Mouse (Mus musculus) heart, embryonic 13.5 days (tissue): ENCODE results near the gene Frmpd3. TPM values are rescaled to one million over a fixed set of nuclear protein-coding genes. Genes with fewer than 3 reads are reported as not detected.

Source experiments
- ATAC-seq: fragments of 200-750 bp; cut with Nextera tagmentation; 2 replicates; pipeline ENCODE4 v1.8.0; 2017; ENCODE audit warnings: moderate TSS enrichment; ENCODE audit not compliant: insufficient number of reproducible peaks, low FRiP score, low TSS enrichment; ENCODE audit errors: extremely low read depth
- H3K27ac ChIP-seq: fragments of 300-500 bp; sonication (generic); replicated peaks from 2 replicates; pipeline ENCODE4 v1.5.1; 2015; ENCODE audit warnings: moderate library complexity, mild to moderate bottlenecking, inconsistent platforms
- H3K27me3 ChIP-seq: fragments of 300-500 bp; sonication (generic); replicated peaks from 2 replicates; pipeline ENCODE4 v1.6.1; 2015; ENCODE audit warnings: mild to moderate bottlenecking, inconsistent platforms
- H3K36me3 ChIP-seq: fragments of 300-500 bp; sonication (generic); 2 replicates; pipeline ENCODE4 v1.6.1; 2015; ENCODE audit warnings: mild to moderate bottlenecking, inconsistent platforms
- H3K4me1 ChIP-seq: fragments of 300-500 bp; sonication (generic); 2 replicates; pipeline ENCODE4 v1.6.1; 2015; ENCODE audit warnings: inconsistent platforms
- H3K4me2 ChIP-seq: fragments of 300-500 bp; sonication (generic); 2 replicates; pipeline ENCODE4 v1.6.1; 2015; ENCODE audit warnings: inconsistent platforms, mild to moderate bottlenecking, moderate library complexity
- H3K4me3 ChIP-seq: fragments of 300-500 bp; sonication (generic); 2 replicates; pipeline ENCODE4 v1.5.1; 2015; ENCODE audit warnings: moderate library complexity, mild to moderate bottlenecking, inconsistent platforms
- H3K9ac ChIP-seq: fragments of 300-500 bp; sonication (generic); 2 replicates; pipeline ENCODE4 v1.6.1; 2015; ENCODE audit warnings: inconsistent platforms, mild to moderate bottlenecking, moderate library complexity
- H3K9me3 ChIP-seq: fragments of 300-500 bp; sonication (generic); 2 replicates; pipeline ENCODE4 v1.6.1; 2016; ENCODE audit warnings: inconsistent platforms
- WGBS: fragments of 180-500 bp; shearing (Covaris S2); methylation state at CpG from one replicate; pipeline ENCODE4 v1.1.7; 2015; ENCODE audit warnings: mixed read lengths; 5-methylcytosine and 5-hydroxymethylcytosine counted together
- polyA plus RNA-seq: library from polyadenylated mRNA; unstranded; fragments of >200 nt; fragmentation: Nextera tagmentation; extraction: Ambion mirVana; gene quantifications from 2 replicates; pipeline ENCODE4 v1.2.1, GENCODE M21; 2015

Gene Frmpd3
- polyA plus RNA-seq, 1 experiment from 2014 or later, result 0.08 TPM

DNA sequence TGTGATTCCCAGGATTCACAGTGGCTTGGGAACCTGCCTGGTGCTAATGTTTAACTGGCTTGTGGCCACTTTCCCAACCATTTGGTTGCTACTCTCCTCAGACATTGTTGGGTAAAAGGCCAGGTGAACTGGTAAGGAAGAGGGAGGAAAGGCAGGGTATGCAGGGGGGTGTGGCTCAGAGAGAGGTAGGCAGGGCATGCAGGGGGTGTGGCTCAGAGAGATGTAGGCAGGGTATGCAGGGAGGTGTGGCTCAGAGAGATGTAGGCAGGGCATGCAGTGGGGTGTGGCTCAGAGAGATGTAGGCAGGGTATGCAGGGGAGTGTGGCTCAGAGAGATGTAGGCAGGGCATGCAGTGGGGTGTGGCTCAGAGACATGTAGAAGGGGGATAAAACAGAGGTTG, 64.4 kb downstream of the Frmpd3 start:
- Histone ChIP-seq H3K4me3 (no peak overlapping the region), H3K9me3 (no peaks in the 10 kb centered on the region), H3K27ac (no peak overlapping the region), H3K4me2 (no peak overlapping the region), H3K9ac (no peak overlapping the region), H3K4me1 (no peaks in the 10 kb centered on the region), H3K27me3 (peaks cover 35% of the 10 kb centered on the region), H3K36me3 (no peaks in the 10 kb centered on the region)
- ATAC-seq, result no peak

DNA sequence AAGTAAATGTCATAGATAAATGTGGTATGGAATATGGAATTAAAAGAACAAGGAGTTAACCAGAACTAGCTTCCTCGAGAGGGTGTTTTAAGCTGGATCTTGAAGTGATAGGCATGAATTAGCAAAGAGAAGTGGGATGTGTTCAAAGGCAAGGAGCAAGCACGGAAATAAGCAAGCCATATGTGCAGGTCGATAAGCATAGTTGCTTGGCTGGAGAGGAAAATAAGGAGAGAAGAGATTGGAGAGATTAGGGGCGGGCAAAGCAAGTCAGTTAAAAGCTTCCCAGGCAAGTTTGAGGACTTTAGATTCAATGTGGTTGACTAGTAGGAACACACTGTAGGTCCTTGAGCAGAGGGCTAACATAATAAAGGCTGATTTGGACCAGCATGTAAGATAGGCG, 65.5 kb downstream of the Frmpd3 start:
- 59% methylated on average over 5 of the region's 5 CpGs for WGBS
- H3K4me3 ChIP-seq, result no peak overlapping the region
- no peak for ATAC-seq

DNA sequence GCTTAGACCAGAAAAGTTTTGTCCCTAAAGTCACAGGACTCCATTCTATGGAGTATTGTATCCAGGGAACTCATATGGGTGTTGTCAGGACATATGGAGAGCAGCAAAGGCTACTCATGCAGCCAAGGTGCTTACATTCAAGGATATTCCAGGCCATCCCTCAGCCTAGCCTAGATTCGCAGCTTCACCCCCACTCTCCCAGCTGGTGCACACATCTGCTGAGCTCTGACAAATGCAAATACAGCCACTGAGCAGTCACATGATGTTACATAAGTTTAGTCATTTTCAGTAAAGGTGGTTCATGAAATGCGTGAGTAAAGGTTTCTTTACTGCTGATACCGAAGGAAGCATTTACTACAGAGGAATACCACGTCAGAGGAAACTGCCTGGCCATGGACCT, 76.4 kb downstream of the Frmpd3 start:
- H3K4me3 ChIP-seq, result no peak overlapping the region
- H3K27me3 ChIP-seq, result peaks cover 16% of the 10 kb centered on the region; the same call in 1 of the 2 replicates
- WGBS, result 83% methylated on average over 4 of the region's 4 CpGs
- H3K9ac ChIP-seq, result no peak overlapping the region
- ATAC-seq, result no peak
- H3K9me3 ChIP-seq, result no peaks in the 10 kb centered on the region
- no peak overlapping the region for H3K27ac ChIP-seq
- H3K4me2 ChIP-seq, result no peak overlapping the region
- H3K4me1 ChIP-seq, result no peaks in the 10 kb centered on the region
- H3K36me3 ChIP-seq, result no peaks in the 10 kb centered on the region

More for the DNA sequence above, 65.5 kb downstream of the Frmpd3 start:
- no peak overlapping the region for H3K4me2 ChIP-seq
- H3K36me3 ChIP-seq, result no peaks in the 10 kb centered on the region
- no peak overlapping the region for H3K27ac ChIP-seq
- peaks cover 39% of the 10 kb centered on the region for H3K27me3 ChIP-seq
- H3K9me3 ChIP-seq, result no peaks in the 10 kb centered on the region
- H3K9ac ChIP-seq, result no peak overlapping the region
- H3K4me1 ChIP-seq, result no peaks in the 10 kb centered on the region

DNA sequence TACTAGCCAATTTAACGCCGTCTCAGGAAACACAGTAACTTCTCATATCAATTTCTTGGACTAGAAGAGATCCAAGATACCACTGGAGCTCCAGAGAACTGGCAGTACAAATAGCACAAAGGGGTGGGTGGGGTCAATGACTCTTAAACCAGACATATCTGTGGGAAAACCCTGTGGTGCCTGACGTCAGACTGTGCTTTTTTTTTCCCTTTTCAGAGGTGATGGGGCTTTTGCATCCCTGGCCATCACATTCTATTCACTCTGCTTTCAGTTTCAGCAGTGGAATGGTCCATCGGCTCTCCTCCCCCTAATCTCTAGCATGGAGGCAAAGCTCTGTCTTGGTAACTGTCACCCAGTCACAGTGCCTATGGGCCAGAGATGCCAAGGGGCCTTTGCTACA, 85.1 kb downstream of the Frmpd3 start:
- H3K27ac ChIP-seq, result no peak overlapping the region
- H3K4me1 ChIP-seq, result no peaks in the 10 kb centered on the region
- H3K27me3 ChIP-seq, result peaks cover 7% of the 10 kb centered on the region
- no peak overlapping the region for H3K4me2 ChIP-seq
- no peaks in the 10 kb centered on the region for H3K9me3 ChIP-seq
- no peak overlapping the region for H3K4me3 ChIP-seq
- no peak for ATAC-seq
- WGBS, result 65% methylated on average over 4 of the region's 4 CpGs
- H3K9ac ChIP-seq, result no peak overlapping the region
- no peaks in the 10 kb centered on the region for H3K36me3 ChIP-seq

DNA sequence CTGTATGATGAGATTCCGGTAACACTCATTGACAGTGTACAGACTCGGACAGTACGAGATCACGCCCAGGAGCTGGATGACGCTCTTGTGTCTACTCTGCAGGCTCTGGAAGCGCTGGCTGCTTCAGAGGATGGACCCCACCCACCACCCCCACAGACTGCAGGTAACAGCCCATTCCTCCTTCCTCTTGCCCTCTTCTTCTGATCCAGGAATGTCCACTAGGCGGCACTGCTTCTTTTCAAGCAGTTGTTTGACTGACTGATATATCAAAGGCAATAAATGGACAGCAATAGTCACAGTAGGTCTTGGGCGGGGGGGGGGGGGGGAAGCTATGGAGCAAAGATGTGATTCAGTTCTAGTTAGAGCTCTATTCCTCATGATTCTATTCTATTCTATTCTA, 86.2 kb downstream of the Frmpd3 start:
- Histone ChIP-seq H3K27me3 (peaks cover 14% of the 10 kb centered on the region), H3K27ac (no peak overlapping the region), H3K4me1 (no peaks in the 10 kb centered on the region), H3K9me3 (no peaks in the 10 kb centered on the region), H3K9ac (no peak overlapping the region), H3K4me2 (no peak overlapping the region), H3K4me3 (no peak overlapping the region), H3K36me3 (no peaks in the 10 kb centered on the region)
- WGBS, result 56% methylated on average over 8 of the region's 8 CpGs
- no peak for ATAC-seq

DNA sequence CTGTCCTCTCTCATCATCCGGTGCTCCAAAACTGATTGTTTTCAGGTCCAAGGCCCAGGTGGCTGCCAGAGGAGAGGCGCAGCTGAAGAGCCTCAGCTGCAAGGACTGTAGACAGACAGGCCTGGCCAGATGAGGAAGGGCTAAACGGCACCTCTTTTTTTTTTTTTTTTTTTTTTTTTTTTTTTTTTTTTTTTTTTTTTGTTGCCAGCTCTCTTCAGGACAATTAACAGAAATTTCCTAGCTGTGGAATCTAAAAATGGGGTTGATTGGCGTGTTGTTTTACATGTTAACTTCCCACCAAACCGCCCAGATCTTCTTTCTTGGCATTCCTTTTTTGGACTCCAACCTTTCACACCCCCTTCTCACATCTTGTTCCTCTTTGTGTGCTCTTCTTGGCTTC, 87.9 kb downstream of the Frmpd3 start:
- Histone ChIP-seq H3K9ac (no peak overlapping the region), H3K27ac (no peak overlapping the region), H3K4me3 (no peak overlapping the region), H3K27me3 (peaks cover 21% of the 10 kb centered on the region), H3K36me3 (no peaks in the 10 kb centered on the region), H3K4me2 (no peak overlapping the region), H3K4me1 (no peaks in the 10 kb centered on the region), H3K9me3 (no peaks in the 10 kb centered on the region)
- no peak for ATAC-seq
- WGBS, result 67% methylated on average over 5 of the region's 5 CpGs

DNA sequence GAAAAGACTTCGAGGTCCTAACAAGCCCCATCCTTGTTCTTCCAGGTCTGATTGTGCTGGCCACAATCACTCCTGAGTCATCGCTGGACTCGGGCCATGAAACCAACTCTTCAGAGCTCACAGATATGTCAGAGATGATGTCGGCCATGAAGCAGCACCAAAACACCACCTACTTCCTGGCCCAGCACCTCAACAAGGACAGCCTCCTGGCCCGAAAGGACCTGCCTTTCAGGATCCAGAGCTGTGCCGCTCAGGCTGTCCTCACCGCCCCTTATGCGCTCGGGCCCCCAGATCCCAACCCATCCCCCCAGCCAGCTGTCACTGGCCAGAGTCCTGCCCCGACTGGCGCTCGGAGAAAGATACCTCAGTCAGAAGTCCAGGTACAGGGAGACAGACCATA, 88.4 kb downstream of the Frmpd3 start:
- Histone ChIP-seq H3K9me3 (no peaks in the 10 kb centered on the region), H3K27ac (no peak overlapping the region), H3K4me1 (no peaks in the 10 kb centered on the region), H3K4me3 (no peak overlapping the region), H3K9ac (no peak overlapping the region), H3K4me2 (no peak overlapping the region), H3K36me3 (no peaks in the 10 kb centered on the region), H3K27me3 (peaks cover 22% of the 10 kb centered on the region)
- ATAC-seq, result no peak
- whole genome bisulfite sequencing, result 60% methylated on average over 12 of the region's 12 CpGs

DNA sequence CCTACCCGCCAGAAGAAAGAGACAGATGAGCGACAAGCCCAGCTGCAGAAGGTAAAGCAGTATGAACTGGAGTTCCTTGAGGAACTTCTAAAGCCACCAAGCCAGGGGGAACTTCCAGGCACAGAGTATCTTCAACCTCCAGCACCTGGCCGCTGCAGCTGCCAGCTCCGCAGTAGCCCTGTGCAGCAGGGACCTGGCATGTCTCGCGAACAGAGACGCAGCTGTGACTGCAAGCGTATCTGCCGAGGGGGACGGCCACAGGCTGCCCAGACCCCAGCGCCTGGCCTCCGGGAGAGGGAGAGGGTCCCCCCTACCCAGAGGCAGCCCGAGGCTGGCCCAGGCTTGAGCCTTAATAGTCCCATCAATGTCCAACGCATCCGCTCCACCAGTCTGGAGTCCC, 89.9 kb downstream of the Frmpd3 start:
- Histone ChIP-seq H3K4me3 (no peak overlapping the region), H3K9ac (no peak overlapping the region), H3K4me1 (no peaks in the 10 kb centered on the region), H3K9me3 (no peaks in the 10 kb centered on the region), H3K4me2 (no peak overlapping the region), H3K27me3 (peaks cover 27% of the 10 kb centered on the region), H3K27ac (no peak overlapping the region), H3K36me3 (no peaks in the 10 kb centered on the region)
- 72% methylated on average over 15 of the region's 15 CpGs for WGBS
- no peak for ATAC-seq

DNA sequence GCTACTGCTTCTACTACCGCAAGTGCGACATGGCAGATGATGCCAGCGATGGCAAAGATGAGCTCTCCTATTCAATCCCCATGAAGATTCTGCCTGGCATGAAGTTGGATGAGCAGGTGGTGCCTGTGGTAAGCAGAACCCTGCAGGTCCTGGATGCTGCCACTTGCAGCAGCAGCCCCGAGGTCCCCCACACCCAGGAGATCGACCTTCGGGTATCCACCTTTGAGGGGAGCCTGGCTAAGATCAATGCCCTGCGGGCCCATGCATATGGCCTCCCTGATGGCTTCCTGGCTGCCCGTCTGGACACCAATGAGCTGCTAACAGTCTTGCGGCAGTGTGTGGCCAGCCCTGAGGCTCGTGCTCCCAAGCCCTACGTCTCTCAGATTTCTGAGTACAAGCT, 90.7 kb downstream of the Frmpd3 start:
- no peaks in the 10 kb centered on the region for H3K36me3 ChIP-seq
- 0 out of 2 replicates have a peak overlapping the region, but pooled peaks have one; percentile 33 for H3K4me2 ChIP-seq
- WGBS, result 72% methylated on average over 11 of the region's 11 CpGs
- ATAC-seq, result no peak
- no peaks in the 10 kb centered on the region for H3K9me3 ChIP-seq
- no peaks in the 10 kb centered on the region for H3K4me1 ChIP-seq
- H3K4me3 ChIP-seq, result no peak overlapping the region
- H3K27me3 ChIP-seq, result peaks cover 27% of the 10 kb centered on the region
- no peak overlapping the region for H3K9ac ChIP-seq
- H3K27ac ChIP-seq, result no peak overlapping the region

DNA sequence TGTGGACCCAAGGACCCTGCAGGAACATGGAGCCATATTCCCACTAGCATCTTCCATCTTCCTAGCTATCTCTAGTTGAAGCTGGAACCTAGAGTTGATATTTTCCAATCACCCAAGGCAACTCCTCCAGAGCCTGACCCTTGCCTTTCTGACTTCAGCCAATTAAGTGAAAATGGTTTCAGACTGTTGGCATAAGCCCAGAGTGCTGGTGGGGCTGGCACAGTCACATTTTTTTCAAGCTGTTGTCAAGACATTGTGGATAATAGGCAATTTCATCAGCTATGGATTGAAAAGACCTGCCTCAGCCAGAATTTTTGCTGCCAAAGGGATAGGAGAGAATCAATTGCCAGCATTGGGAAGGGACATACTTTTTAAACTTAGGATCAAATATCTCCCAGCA, 95.8 kb downstream of the Frmpd3 start:
- Histone ChIP-seq H3K27ac (no peak overlapping the region), H3K4me1 (no peaks in the 10 kb centered on the region), H3K27me3 (peaks cover 18% of the 10 kb centered on the region), H3K4me3 (no peak overlapping the region), H3K9me3 (no peaks in the 10 kb centered on the region), H3K36me3 (no peaks in the 10 kb centered on the region), H3K4me2 (no peak overlapping the region), H3K9ac (no peak overlapping the region)
- ATAC-seq, result no peak

DNA sequence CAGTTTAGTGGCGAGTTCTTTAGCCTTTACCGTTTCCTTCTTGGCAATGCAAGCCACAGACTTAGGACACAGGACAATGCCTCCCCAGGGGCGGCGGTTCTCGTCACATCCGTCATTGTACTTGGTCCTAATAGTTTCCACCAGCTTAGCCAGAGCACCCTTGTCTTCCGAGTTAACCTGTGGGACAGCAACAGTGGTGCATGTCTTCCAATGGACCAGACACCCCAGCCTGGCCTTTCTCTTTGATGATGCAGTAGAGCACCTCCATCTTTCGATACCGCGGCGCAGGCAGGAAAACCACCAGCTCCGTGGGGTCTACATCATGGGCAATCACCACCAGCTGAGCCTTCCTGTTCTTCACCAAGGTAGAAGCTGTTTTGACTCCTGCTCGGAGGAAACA, 103.5 kb downstream of the Frmpd3 start:
- no peaks in the 10 kb centered on the region for H3K4me1 ChIP-seq
- H3K4me3 ChIP-seq, result no peak overlapping the region
- ATAC-seq, result no peak
- 62% methylated on average over 13 of the region's 13 CpGs for WGBS
- H3K9me3 ChIP-seq, result no peaks in the 10 kb centered on the region
- peaks cover 7% of the 10 kb centered on the region for H3K27me3 ChIP-seq
- H3K27ac ChIP-seq, result no peak overlapping the region
- no peak overlapping the region for H3K9ac ChIP-seq
- no peaks in the 10 kb centered on the region for H3K36me3 ChIP-seq
- no peak overlapping the region for H3K4me2 ChIP-seq

DNA sequence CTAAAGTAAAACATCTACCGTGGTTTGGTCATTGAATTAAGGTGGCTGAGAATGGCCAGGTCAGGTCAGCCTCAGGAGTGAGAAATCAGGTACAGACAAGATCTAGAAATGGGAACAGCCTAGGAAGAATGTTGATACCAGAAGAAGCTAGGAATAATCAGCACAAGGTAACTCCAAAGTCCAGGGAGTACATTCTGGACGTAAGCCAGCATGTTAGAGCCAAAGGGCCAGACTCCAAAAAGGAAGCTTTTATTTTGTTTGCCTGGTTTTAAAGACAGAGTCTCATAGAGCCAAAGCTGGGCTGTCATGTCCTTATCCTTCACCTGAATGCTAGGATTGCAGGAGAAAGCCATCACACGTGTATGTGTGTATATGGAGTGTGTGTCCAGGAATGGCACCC, 108.0 kb downstream of the Frmpd3 start:
- H3K36me3 ChIP-seq, result no peaks in the 10 kb centered on the region
- no peak overlapping the region for H3K4me3 ChIP-seq
- H3K27ac ChIP-seq, result no peak overlapping the region
- no peak for ATAC-seq
- 58% methylated on average over 3 of the region's 3 CpGs for WGBS
- H3K9me3 ChIP-seq, result no peaks in the 10 kb centered on the region
- peaks cover 6% of the 10 kb centered on the region for H3K27me3 ChIP-seq
- H3K4me1 ChIP-seq, result no peaks in the 10 kb centered on the region
- no peak overlapping the region for H3K4me2 ChIP-seq
- H3K9ac ChIP-seq, result no peak overlapping the region
